In the genomic region with DNA sequence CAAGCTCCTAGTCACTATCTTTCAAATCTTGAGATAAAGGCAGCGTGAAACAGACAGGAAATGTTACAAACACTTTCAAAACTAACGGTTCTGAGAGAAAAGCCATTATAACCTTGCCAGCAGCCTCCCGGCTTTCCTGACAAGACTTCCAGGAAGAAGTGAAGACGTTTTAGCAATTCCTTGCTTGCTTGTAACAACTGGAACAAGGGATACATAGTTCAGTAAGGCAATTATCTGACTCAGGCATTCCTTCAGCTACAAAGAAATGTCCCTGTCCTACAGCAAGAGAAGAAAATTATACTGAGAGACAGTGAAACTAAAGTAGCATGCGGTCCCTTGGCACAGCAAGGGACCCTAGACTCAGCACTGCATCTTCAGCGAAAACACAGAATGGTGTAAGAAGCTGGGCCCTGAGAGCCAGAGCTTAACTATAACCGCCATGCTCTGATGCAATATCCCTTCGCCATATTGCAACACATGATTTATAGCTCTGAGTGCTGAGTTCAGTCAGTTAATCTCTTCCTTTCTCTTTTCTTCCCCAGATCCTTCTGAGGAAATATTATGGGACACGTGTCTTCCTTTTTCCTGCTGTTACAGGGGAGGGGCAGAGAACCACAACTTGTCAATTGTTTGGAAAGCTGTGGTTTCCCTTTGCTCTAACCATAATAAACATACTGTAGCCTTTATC, we compare ENCODE assay signal across 9 mouse cellular contexts. TPM values are rescaled to one million over a fixed set of nuclear protein-coding genes. Genes with fewer than 3 reads are reported as not detected.
DNase-seq lines count a peak whose midpoint lies in the region; ATAC-seq and TF ChIP-seq lines count a peak whose summit lies in the region.
"Had no signal": no experiment of that assay in that cellular context is flagged by ENCODE, and none has a peak within 500 bp of the region (broad histone marks: within the 10 kb centered on the region; RNA-seq: fewer than 3 reads in every experiment).

No protein-coding gene starts in this region.

- peak overlapping the region; percentile 29; the same call in 1 of the 2 replicates for H3K27ac ChIP-seq in liver, embryonic 15.5 days (replicated peaks)
- no peak overlapping the region for H3K27ac ChIP-seq in heart, adult 2 months
- H3K27ac ChIP-seq: hindbrain, embryonic 10.5 days had no signal

- H3K9ac ChIP-seq in liver, embryonic 15.5 days = no peak overlapping the region
- H3K9ac ChIP-seq in heart, adult 2 months (ENCODE audit: low read depth, low read length) = no peak overlapping the region

- peaks cover 18% of the 10 kb centered on the region for H3K4me1 ChIP-seq in liver, embryonic 15.5 days (replicated peaks)
- no peaks in the 10 kb centered on the region; the same call in 1 of the 2 replicates for H3K4me1 ChIP-seq in heart, adult 2 months (ENCODE audit: control insufficient read depth, insufficient read depth, low read length)

- DNase-seq in thymus, postnatal 0 days (ENCODE audit: low spot score) = peak; percentile 41
- no peak for DNase-seq in thymus, postnatal 36 days
- DNase-seq in adrenal gland, postnatal 36 days = peak; percentile 17 to 32
- no peak for DNase-seq in heart, adult 2 months
- DNase-seq: cerebellum, postnatal 36 days had no signal

- no peak for TF ChIP-seq EP300 in heart, adult 2 months (IDR thresholded peaks at IDR 0.05; ENCODE audit: insufficient read depth, low read depth, low read length)

- intact Hi-C loops in heart, adult 2 months (cut with DNase I) = no loop called here

- no peak for ATAC-seq in liver, embryonic 15.5 days (ENCODE audit: insufficient read depth)
- peak; percentile 69; the same call in 1 of the 2 replicates for ATAC-seq in neutrophil, adult 5-6 weeks (ENCODE audit: extremely low read depth, insufficient number of reproducible peaks, low FRiP score, poor library complexity, severe bottlenecking)
- no peak for ATAC-seq in frontal cortex, adult (ENCODE audit: low TSS enrichment)

- H3K79me2 ChIP-seq in heart, adult 2 months (replicated peaks; ENCODE audit: control insufficient read depth, insufficient read depth, low read length) = no peaks in the 10 kb centered on the region

- H3K9me3 ChIP-seq in liver, embryonic 15.5 days (replicated peaks) = no peaks in the 10 kb centered on the region
- H3K9me3 ChIP-seq: hindbrain, embryonic 10.5 days had no signal

- TF ChIP-seq CTCF in heart, adult 2 months (IDR thresholded peaks at IDR 0.05) = no peak

- TF ChIP-seq POLR2A in heart, adult 2 months (IDR thresholded peaks at IDR 0.05; ENCODE audit: insufficient read depth, low read depth, low read length) = no peak

- 15% methylated on average over 9 of the region's 9 CpGs for WGBS in liver, embryonic 15.5 days (ENCODE audit: insufficient replicate concordance)
- 47% methylated on average over 9 of the region's 9 CpGs for WGBS in heart, adult 2 months

- peak overlapping the region; percentile 7; the same call in 1 of the 2 replicates for H3K4me2 ChIP-seq in liver, embryonic 15.5 days

- H3K4me3 ChIP-seq in liver, embryonic 15.5 days (replicated peaks) = no peak overlapping the region
- H3K4me3 ChIP-seq in heart, adult 2 months = no peak overlapping the region
- H3K4me3 ChIP-seq: hindbrain, embryonic 10.5 days had no signal

- H3K36me3 ChIP-seq in liver, embryonic 15.5 days (replicated peaks) = peaks cover 65% of the 10 kb centered on the region
- H3K36me3 ChIP-seq in heart, adult 2 months (ENCODE audit: control insufficient read depth, insufficient read depth, low read length) = peaks cover 6% of the 10 kb centered on the region

- no peaks in the 10 kb centered on the region for H3K27me3 ChIP-seq in liver, embryonic 15.5 days
- H3K27me3 ChIP-seq in heart, adult 2 months (ENCODE audit: control insufficient read depth, insufficient read depth, low read length) = no peaks in the 10 kb centered on the region

RNA-seq across cellular contexts. Expression of a gene that starts 23.5 kb away (rescaled TPM):
- 39.4 and 42.8 TPM in 2 replicates for polyA plus RNA-seq in thymus, postnatal 0 days (2015; fragmentation: Nextera tagmentation; extraction: Ambion mirVana)
- total RNA-seq in adrenal gland, postnatal 36 days (2021) = under 1 TPM in 1 of 2 experiments, not detected in 1; 0.20 TPM
- polyA plus RNA-seq in liver, embryonic 15.5 days (2015; fragmentation: Nextera tagmentation; extraction: Ambion mirVana) = 1.6 and 2.1 TPM in 2 replicates
- total RNA-seq in neutrophil, adult 5-6 weeks (2017) = 0.98 and 1.9 TPM in 2 replicates
- total RNA-seq in heart, adult 2 months (2021) = not detected
- 0.09 and 0.16 TPM in 2 replicates for polyA plus RNA-seq in heart, adult 2 months (2012; rRNA removed)

Comparison
In these comparisons a context has a peak if more than half of its experiments do, and no peak if none do; other contexts are left out.
1. DNase-seq: peak in thymus, postnatal 0 days (single experiment) and adrenal gland, postnatal 36 days (2 of 2); none in thymus, postnatal 36 days (0 of 2) and heart, adult 2 months (0 of 2).